Mouse (Mus musculus) lung, adult 2 months (tissue): Measurements from ENCODE around the gene Tpx2.

Source experiments
- CTCF ChIP-seq: fragments of 200-500 bp; IDR thresholded peaks from 2 replicates; pipeline ENCODE4 v1.5.1; 2011; ENCODE audit warnings: mild to moderate bottlenecking, low read length, control low read depth; ENCODE audit not compliant: insufficient read depth
- POLR2A ChIP-seq: fragments of 200-500 bp; IDR thresholded peaks from 2 replicates; pipeline ENCODE4 v1.6.1; 2011; ENCODE audit warnings: low read depth, mild to moderate bottlenecking, control low read depth, low read length, borderline replicate concordance; ENCODE audit errors: extremely low read depth

GRCm38 (mm10) chr2:152915453-152915852, 67.7 kb downstream of the Tpx2 start:
- TF ChIP-seq CTCF: no peak
- no peak for TF ChIP-seq POLR2A
